Mouse (Mus musculus) layer of hippocampus, adult 8-10 months (tissue): ENCODE data around the gene Hpca. TPM values are rescaled to one million over a fixed set of nuclear protein-coding genes. Genes with fewer than 3 reads are reported as not detected.

Source experiments
- total RNA-seq, 4 experiments: library from RNA; stranded (reverse); gene quantifications; 2 replicates each; pipeline ENCODE4 v1.2.4; 2022

The Hpca gene
- total RNA-seq, 4 experiments from 2014 or later, result 1,891 to 2,020 (median 1,922) TPM

Other genes starting within 250 kb of the Hpca start
- gene Trim62, start 238.5 kb downstream of the Hpca start, total RNA-seq, result 10 to 100 TPM; 14.2 to 17.7 (median 16.5) TPM
- gene Azin2, start 159.6 kb downstream of the Hpca start, total RNA-seq, result 10 to 100 TPM; 38.0 to 45.0 (median 43.4) TPM
- gene Ak2, start 130.1 kb downstream of the Hpca start, total RNA-seq, result 10 to 100 TPM; 26.3 to 32.0 (median 27.8) TPM
- 10 to 100 TPM; 38.6 to 49.5 (median 41.8) TPM for gene Rnf19b, start 63.8 kb downstream of the Hpca start, total RNA-seq
- not detected for gene Tmem54, start 16.5 kb downstream of the Hpca start, total RNA-seq
- gene Fndc5, start 15.0 kb upstream of the Hpca start, total RNA-seq, result 10 to 100 TPM; 65.6 to 77.6 (median 69.9) TPM
- gene S100pbp, start 67.7 kb upstream of the Hpca start, total RNA-seq, result 10 to 100 TPM; 33.2 to 41.3 (median 39.6) TPM
- gene Yars, start 67.7 kb upstream of the Hpca start, total RNA-seq, result 10 to 100 TPM; 85.5 to 91.6 (median 87.1) TPM
- gene C77080, start 139.4 kb upstream of the Hpca start, total RNA-seq, result 10 to 100 TPM; 10.1 to 12.6 (median 11.4) TPM
- 1 to 10 TPM in 3 of 4 experiments, under 1 TPM in 1; 0.63 to 2.2 (median 1.1) TPM for gene Sync, start 165.6 kb upstream of the Hpca start, total RNA-seq
- 100 to 1,000 TPM; 114 to 129 (median 116) TPM for gene Rbbp4, start 213.3 kb upstream of the Hpca start, total RNA-seq
- gene Zbtb8os, start 213.7 kb upstream of the Hpca start, total RNA-seq, result 10 to 100 TPM; 30.7 to 32.4 (median 31.6) TPM